Mouse (Mus musculus) forebrain, postnatal 0 days (tissue): Measurements from ENCODE around the gene Olfr601. TPM values are rescaled to one million over a fixed set of nuclear protein-coding genes. Genes with fewer than 3 reads are reported as not detected.

Experiments
- polyA plus RNA-seq: library from polyadenylated mRNA; unstranded; fragments of >200 nt; fragmentation: Nextera tagmentation; extraction: Ambion mirVana; gene quantifications from 2 replicates; pipeline ENCODE4 v1.2.1, GENCODE M21; 2015
- total RNA-seq: library from RNA; depleted of rRNA; stranded (reverse); fragments of >200 nt; gene quantifications from 2 replicates; pipeline ENCODE4 v1.2.3, GENCODE M21; 2014; rRNA removed

Gene Olfr601
- total and polyA plus RNA-seq, 2 experiments from 2014 or later: not detected

Other genes with a start within 250 kb of the Olfr601 start
- not detected in 2 replicates for gene Olfr586, start 237.0 kb downstream of the Olfr601 start, total RNA-seq
- gene Olfr586, start 237.0 kb downstream of the Olfr601 start, polyA plus RNA-seq: not detected in 2 replicates
- gene Olfr588-ps1, start 221.8 kb downstream of the Olfr601 start, total RNA-seq: not detected in 2 replicates
- gene Olfr588-ps1, start 221.8 kb downstream of the Olfr601 start, polyA plus RNA-seq: not detected in 2 replicates
- not detected in 2 replicates for gene Olfr589, start 206.3 kb downstream of the Olfr601 start, total RNA-seq
- not detected in 2 replicates for gene Olfr589, start 206.3 kb downstream of the Olfr601 start, polyA plus RNA-seq
- gene Olfr591, start 184.3 kb downstream of the Olfr601 start, total RNA-seq: not detected in 2 replicates
- gene Olfr591, start 184.3 kb downstream of the Olfr601 start, polyA plus RNA-seq: not detected in 2 replicates
- gene Olfr592, start 177.9 kb downstream of the Olfr601 start, total RNA-seq: not detected in 2 replicates
- gene Olfr592, start 177.9 kb downstream of the Olfr601 start, polyA plus RNA-seq: not detected in 2 replicates
- gene Olfr593, start 150.8 kb downstream of the Olfr601 start, total RNA-seq: not detected in 2 replicates
- not detected in 2 replicates for gene Olfr593, start 150.8 kb downstream of the Olfr601 start, polyA plus RNA-seq
- not detected in 2 replicates for gene Olfr594, start 145.7 kb downstream of the Olfr601 start, total RNA-seq
- not detected in 2 replicates for gene Olfr594, start 145.7 kb downstream of the Olfr601 start, polyA plus RNA-seq
- gene Usp17ld, start 110.2 kb downstream of the Olfr601 start, total RNA-seq: not detected in 2 replicates
- not detected in 2 replicates for gene Usp17ld, start 110.2 kb downstream of the Olfr601 start, polyA plus RNA-seq
- gene Olfr596, start 57.0 kb downstream of the Olfr601 start, total RNA-seq: not detected in 2 replicates
- not detected in 2 replicates for gene Olfr596, start 57.0 kb downstream of the Olfr601 start, polyA plus RNA-seq
- 0.24 TPM in 1 of 2 replicates, not detected in the other for gene Olfr597, start 46.3 kb downstream of the Olfr601 start, total RNA-seq
- gene Olfr597, start 46.3 kb downstream of the Olfr601 start, polyA plus RNA-seq: not detected in 2 replicates
- not detected in 2 replicates for gene Olfr598, start 39.1 kb downstream of the Olfr601 start, total RNA-seq
- not detected in 2 replicates for gene Olfr598, start 39.1 kb downstream of the Olfr601 start, polyA plus RNA-seq
- gene Olfr599, start 26.7 kb downstream of the Olfr601 start, total RNA-seq: not detected in 2 replicates
- gene Olfr599, start 26.7 kb downstream of the Olfr601 start, polyA plus RNA-seq: not detected in 2 replicates
- gene Olfr600, start 13.0 kb downstream of the Olfr601 start, total RNA-seq: not detected in 2 replicates
- gene Olfr600, start 13.0 kb downstream of the Olfr601 start, polyA plus RNA-seq: not detected in 2 replicates
- gene Olfr603, start 23.5 kb upstream of the Olfr601 start, total RNA-seq: not detected in 2 replicates
- not detected in 2 replicates for gene Olfr603, start 23.5 kb upstream of the Olfr601 start, polyA plus RNA-seq
- not detected in 2 replicates for gene Usp17lc, start 52.4 kb upstream of the Olfr601 start, total RNA-seq
- not detected in 2 replicates for gene Usp17lc, start 52.4 kb upstream of the Olfr601 start, polyA plus RNA-seq
- gene Olfr605, start 82.8 kb upstream of the Olfr601 start, total RNA-seq: not detected in 2 replicates
- not detected in 2 replicates for gene Olfr605, start 82.8 kb upstream of the Olfr601 start, polyA plus RNA-seq
- gene Olfr606, start 86.4 kb upstream of the Olfr601 start, total RNA-seq: not detected in 2 replicates
- not detected in 2 replicates for gene Olfr606, start 86.4 kb upstream of the Olfr601 start, polyA plus RNA-seq
- gene Olfr607, start 101.5 kb upstream of the Olfr601 start, total RNA-seq: not detected in 2 replicates
- not detected in 2 replicates for gene Olfr607, start 101.5 kb upstream of the Olfr601 start, polyA plus RNA-seq
- gene Olfr608, start 107.2 kb upstream of the Olfr601 start, total RNA-seq: not detected in 2 replicates
- gene Olfr608, start 107.2 kb upstream of the Olfr601 start, polyA plus RNA-seq: not detected in 2 replicates
- not detected in 2 replicates for gene Olfr609, start 135.4 kb upstream of the Olfr601 start, total RNA-seq
- gene Olfr609, start 135.4 kb upstream of the Olfr601 start, polyA plus RNA-seq: not detected in 2 replicates
- not detected in 2 replicates for gene Olfr610, start 149.5 kb upstream of the Olfr601 start, total RNA-seq
- not detected in 2 replicates for gene Olfr610, start 149.5 kb upstream of the Olfr601 start, polyA plus RNA-seq
- not detected in 2 replicates for gene Olfr611, start 158.2 kb upstream of the Olfr601 start, total RNA-seq
- gene Olfr611, start 158.2 kb upstream of the Olfr601 start, polyA plus RNA-seq: not detected in 2 replicates
- not detected in 2 replicates for gene Olfr612, start 180.1 kb upstream of the Olfr601 start, total RNA-seq
- gene Olfr612, start 180.1 kb upstream of the Olfr601 start, polyA plus RNA-seq: not detected in 2 replicates
- not detected in 2 replicates for gene Olfr613, start 185.4 kb upstream of the Olfr601 start, total RNA-seq
- not detected in 2 replicates for gene Olfr613, start 185.4 kb upstream of the Olfr601 start, polyA plus RNA-seq
- gene Olfr615, start 193.4 kb upstream of the Olfr601 start, total RNA-seq: not detected in 2 replicates
- not detected in 2 replicates for gene Olfr615, start 193.4 kb upstream of the Olfr601 start, polyA plus RNA-seq
- gene Olfr616, start 206.5 kb upstream of the Olfr601 start, total RNA-seq: not detected in 2 replicates
- not detected in 2 replicates for gene Olfr616, start 206.5 kb upstream of the Olfr601 start, polyA plus RNA-seq
- gene Olfr617, start 210.4 kb upstream of the Olfr601 start, total RNA-seq: not detected in 2 replicates
- not detected in 2 replicates for gene Olfr617, start 210.4 kb upstream of the Olfr601 start, polyA plus RNA-seq
- gene Olfr618, start 227.4 kb upstream of the Olfr601 start, total RNA-seq: not detected in 2 replicates
- gene Olfr618, start 227.4 kb upstream of the Olfr601 start, polyA plus RNA-seq: not detected in 2 replicates
- not detected in 2 replicates for gene Olfr619, start 237.9 kb upstream of the Olfr601 start, total RNA-seq
- gene Olfr619, start 237.9 kb upstream of the Olfr601 start, polyA plus RNA-seq: not detected in 2 replicates
- gene Olfr620, start 249.9 kb upstream of the Olfr601 start, total RNA-seq: not detected in 2 replicates
- gene Olfr620, start 249.9 kb upstream of the Olfr601 start, polyA plus RNA-seq: not detected in 2 replicates